Mouse (Mus musculus) embryonic stem cell, embryonic (primary cell): ENCODE measurements around the gene Ifnlr1.

Source experiments
- CTCF ChIA-PET, 4 experiments: fragments of 300-600 bp in 2 of 4; fragments of 350-600 bp in 2 of 4; sonication (Branson Sonifier 250); formaldehyde crosslinking; loops; one replicate each; lab custom pipeline; 2022; ENCODE audit warnings: inconsistent platforms in 2 of 4; lab: Charles Lee
- POLR2A ChIA-PET, 4 experiments: fragments of 300-600 bp in 2 of 4; fragments of 350-600 bp in 2 of 4; sonication (Branson Sonifier 250); formaldehyde crosslinking; loops; one replicate each; lab custom pipeline; 2022; ENCODE audit warnings: antibody characterized with exemption in 4 of 4, inconsistent platforms in 1 of 4; lab: Charles Lee

The Ifnlr1 gene

DNA sequence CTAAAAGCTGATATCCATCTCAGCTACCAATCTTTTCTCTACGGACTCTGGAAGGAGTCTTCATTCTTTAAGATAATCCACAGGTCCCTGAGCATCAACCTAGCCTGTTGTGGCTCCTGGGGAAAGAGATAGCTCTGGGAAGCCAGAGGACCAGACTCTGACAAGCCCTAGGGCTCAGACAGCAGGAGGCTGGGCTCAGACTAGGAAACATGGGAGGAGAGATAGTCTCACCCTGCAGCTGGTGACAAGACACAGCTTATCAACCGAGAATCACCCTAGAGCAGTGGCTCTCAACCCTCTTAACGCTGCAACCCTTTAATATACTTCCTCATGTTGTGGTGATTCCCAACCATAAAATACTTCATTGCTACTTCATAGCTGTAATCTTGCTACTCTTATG lies 24.3 kb downstream of the Ifnlr1 start:
- POLR2A ChIA-PET = interaction anchor here in 3 of 4 experiments (0.8 to 3.0 kb wide), 7 partner anchors 10 to 1744 kb away, joined by 3 to 14 read pairs (median 3); no protein-coding TSS in a partner anchor

GRCm38 (mm10) chr4:135714776-135715175 lies 28.7 kb downstream of the Ifnlr1 start:
- CTCF ChIA-PET = interaction anchor here in 2 of 4 experiments (0.5 to 0.8 kb wide), 3 partner anchors 13 to 330 kb away, joined by 4 to 5 read pairs (median 4); partner anchors contain the start of gene Il22ra1 (in 1 of the 2)
- POLR2A ChIA-PET = interaction anchor here in 2 of 4 experiments (0.5 to 0.8 kb wide), 2 partner anchors 9 to 355 kb away, joined by 3 to 6 read pairs; no protein-coding TSS in a partner anchor

More for the DNA sequence above, 24.3 kb downstream of the Ifnlr1 start:
- CTCF ChIA-PET = interaction anchor here (0.6 to 4.0 kb wide), 18 partner anchors 16 to 644 kb away, joined by 3 to 58 read pairs (median 14); partner anchors contain the start of genes Il22ra1 (in 2 of the 4) and Ifnlr1 (in 1 of the 4)

GRCm38 (mm10) chr4:135716438-135716837 lies 30.4 kb downstream of the Ifnlr1 start:
- POLR2A ChIA-PET = interaction anchor here in 1 of 4 experiments (2.3 kb wide), 1 partner anchor 8 kb away, joined by 6 read pairs; no protein-coding TSS in a partner anchor
- CTCF ChIA-PET = interaction anchor here in 2 of 4 experiments (0.6 to 1.6 kb wide), 3 partner anchors 7 to 341 kb away, joined by 4 to 8 read pairs (median 6); no protein-coding TSS in a partner anchor

DNA sequence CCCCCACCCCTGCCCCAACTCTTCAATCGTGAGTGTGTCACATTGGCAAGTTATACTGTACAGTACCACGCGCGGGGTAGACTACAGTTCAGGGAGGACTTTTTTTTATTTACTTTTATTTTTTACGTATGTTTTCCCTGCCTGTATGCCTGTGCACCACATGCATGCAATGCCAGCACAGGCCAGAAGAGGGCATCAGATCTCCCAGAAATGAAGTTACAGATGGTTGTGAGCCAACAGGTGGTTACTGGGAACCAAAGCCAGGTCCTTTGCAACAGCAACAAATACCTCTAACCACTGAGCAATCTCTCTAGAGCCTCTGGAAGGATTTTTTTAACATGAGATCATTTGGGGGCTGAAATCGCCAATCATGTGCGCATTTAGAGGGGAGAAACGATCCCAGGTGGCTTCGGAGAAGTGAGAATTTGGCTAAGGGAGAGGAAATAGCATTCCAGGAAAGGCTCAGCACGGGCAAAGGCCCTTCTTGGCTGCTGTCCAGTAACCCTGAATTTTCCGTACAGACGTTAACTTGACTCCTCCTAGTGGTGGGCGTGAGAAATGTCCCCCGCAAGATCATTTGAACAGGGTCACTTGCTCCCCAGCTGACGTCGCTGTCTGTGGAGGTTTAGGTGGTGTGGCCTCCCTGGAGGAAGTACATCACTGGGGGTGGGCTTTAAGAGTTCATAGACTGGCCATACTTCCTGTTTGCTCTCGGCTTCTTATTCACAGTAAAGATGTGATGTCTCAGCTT lies 36.6 kb downstream of the Ifnlr1 start:
- CTCF ChIA-PET = interaction anchor here (0.6 to 7.5 kb wide), 10 partner anchors 11 to 197 kb away, joined by 3 to 58 read pairs (median 4); partner anchors contain the start of genes Fuca1 (in 1 of the 4) and Myom3 (in 1 of the 4)
- POLR2A ChIA-PET = interaction anchor here in 3 of 4 experiments (0.5 to 1.5 kb wide), 5 partner anchors 8 to 738 kb away, joined by 3 read pairs; no protein-coding TSS in a partner anchor

- CTCF ChIA-PET = interaction anchor here (0.6 to 7.5 kb wide), 9 partner anchors 11 to 266 kb away, joined by 3 to 58 read pairs (median 3); partner anchors contain the start of gene Myom3 (in 1 of the 4)
- POLR2A ChIA-PET = interaction anchor here in 3 of 4 experiments (0.5 to 2.2 kb wide), 17 partner anchors 11 to 338 kb away, joined by 3 to 8 read pairs (median 3); partner anchors contain the start of gene Srsf10 (in 1 of the 3)
Observed at GRCm38 (mm10) chr4:135726416-135726815, 40.3 kb downstream of the Ifnlr1 start.

DNA sequence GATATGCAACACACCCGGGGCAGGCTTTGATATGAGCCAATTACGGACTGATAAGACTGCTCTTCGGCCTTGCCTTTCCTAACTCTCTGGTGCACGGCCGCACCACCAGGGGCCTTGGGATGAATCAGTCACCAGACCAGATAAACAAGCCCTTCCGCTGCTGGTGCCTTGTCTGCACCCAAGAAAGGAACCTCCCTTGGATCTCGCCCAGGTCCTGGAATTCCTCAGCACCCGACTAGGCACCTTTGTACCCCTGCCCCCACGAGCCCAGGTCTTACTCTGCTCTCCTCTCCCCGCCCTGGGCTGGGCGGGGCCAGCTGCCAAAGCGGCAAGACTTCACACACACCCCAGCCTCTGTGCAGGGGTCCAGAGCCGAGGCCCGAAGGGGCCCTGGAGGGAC lies 41.7 kb downstream of the Ifnlr1 start, which contains the start of gene Il22ra1:
TSS of gene Il22ra1 (plus strand) at position 356 of the 400 bp plus-strand sequence.
- ChIA-PET POLR2A (interaction anchor here in 2 of 4 experiments (0.7 to 2.2 kb wide), 6 partner anchors 11 to 897 kb away, joined by 3 to 8 read pairs (median 4); no protein-coding TSS in a partner anchor), CTCF (interaction anchor here (0.5 to 7.5 kb wide), 13 partner anchors 8 to 251 kb away, joined by 3 to 58 read pairs (median 4); no protein-coding TSS in a partner anchor)

- ChIA-PET POLR2A (interaction anchor here in 1 of 4 experiments (1.4 kb wide), 1 partner anchor 10 kb away, joined by 3 read pairs; no protein-coding TSS in a partner anchor), CTCF (interaction anchor here in 3 of 4 experiments (0.6 to 6.7 kb wide), 4 partner anchors 21 to 893 kb away, joined by 3 to 46 read pairs (median 12); no protein-coding TSS in a partner anchor)
Observed at GRCm38 (mm10) chr4:135730204-135730603, 44.1 kb downstream of the Ifnlr1 start.

- CTCF ChIA-PET = interaction anchor here in 3 of 4 experiments (0.5 to 6.7 kb wide), 5 partner anchors 22 to 313 kb away, joined by 3 to 46 read pairs (median 10); no protein-coding TSS in a partner anchor
- POLR2A ChIA-PET = interaction anchor here in 1 of 4 experiments (0.8 to 1.4 kb wide), 2 partner anchors 9 to 237 kb away, joined by 3 read pairs; partner anchors contain the start of genes Nipal3 and Stpg1
Observed at GRCm38 (mm10) chr4:135730951-135731350, 44.9 kb downstream of the Ifnlr1 start.

DNA sequence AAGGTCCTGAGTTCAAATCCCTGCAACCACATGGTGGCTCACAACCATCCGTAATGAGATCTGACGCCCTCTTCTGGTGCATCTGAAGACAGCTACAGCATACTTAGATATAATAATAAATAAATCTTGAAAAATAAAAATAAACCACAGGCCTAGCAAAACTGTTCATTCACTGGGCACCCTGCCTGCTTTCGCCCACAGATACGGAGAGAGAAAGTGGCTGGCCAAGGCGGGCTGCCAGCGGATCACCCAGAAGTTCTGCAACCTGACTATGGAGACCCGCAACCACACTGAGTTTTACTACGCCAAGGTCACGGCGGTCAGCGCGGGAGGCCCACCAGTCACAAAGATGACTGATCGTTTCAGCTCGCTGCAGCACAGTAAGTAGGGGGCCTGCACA lies 47.8 kb downstream of the Ifnlr1 start:
- POLR2A ChIA-PET = interaction anchor here in 1 of 4 experiments (0.6 kb wide), 1 partner anchor 482 kb away, joined by 3 read pairs; no protein-coding TSS in a partner anchor
- CTCF ChIA-PET = interaction anchor here in 1 of 4 experiments (0.7 kb wide), 1 partner anchor 25 kb away, joined by 3 read pairs; no protein-coding TSS in a partner anchor

DNA sequence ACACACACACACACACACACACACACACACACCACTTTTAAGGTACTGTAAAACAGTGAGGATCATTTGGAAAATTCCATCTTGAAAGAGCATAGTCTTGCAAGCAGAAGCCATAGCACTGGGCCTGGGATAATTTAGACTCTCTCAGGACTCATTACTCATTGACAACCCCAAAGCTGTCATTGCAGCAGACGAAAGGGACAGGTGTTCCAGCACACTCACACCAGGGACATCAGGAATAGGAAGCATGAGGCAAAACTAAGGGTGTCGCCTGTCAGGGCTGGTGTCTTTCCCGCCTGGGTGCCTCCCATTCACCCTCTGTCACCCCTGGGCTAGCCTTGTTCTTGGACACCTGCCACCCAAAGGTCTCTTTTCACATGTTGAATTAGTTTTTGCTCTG lies 50.8 kb downstream of the Ifnlr1 start:
- ChIA-PET POLR2A (interaction anchor here in 1 of 4 experiments (0.7 kb wide), 1 partner anchor 10 kb away, joined by 3 read pairs; no protein-coding TSS in a partner anchor), CTCF (interaction anchor here in 3 of 4 experiments (0.5 to 2.5 kb wide), 5 partner anchors 28 to 108 kb away, joined by 3 to 8 read pairs (median 4); no protein-coding TSS in a partner anchor)

- POLR2A ChIA-PET = interaction anchor here in 2 of 4 experiments (0.7 to 2.3 kb wide), 6 partner anchors 11 to 977 kb away, joined by 3 to 8 read pairs (median 5); partner anchors contain the start of gene Il22ra1 (in 1 of the 2)
- CTCF ChIA-PET = interaction anchor here (0.6 to 2.5 kb wide), 14 partner anchors 13 to 1053 kb away, joined by 3 to 14 read pairs (median 4); no protein-coding TSS in a partner anchor
Observed at GRCm38 (mm10) chr4:135738237-135738636, 52.1 kb downstream of the Ifnlr1 start.

- ChIA-PET POLR2A (interaction anchor here in 2 of 4 experiments (1.2 to 2.3 kb wide), 4 partner anchors 12 to 32 kb away, joined by 3 to 8 read pairs (median 6); partner anchors contain the start of gene Il22ra1 (in 1 of the 2)), CTCF (interaction anchor here (0.7 to 2.5 kb wide), 10 partner anchors 12 to 1054 kb away, joined by 3 to 14 read pairs (median 4); no protein-coding TSS in a partner anchor)
Observed at GRCm38 (mm10) chr4:135739148-135739547, 53.1 kb downstream of the Ifnlr1 start.

DNA sequence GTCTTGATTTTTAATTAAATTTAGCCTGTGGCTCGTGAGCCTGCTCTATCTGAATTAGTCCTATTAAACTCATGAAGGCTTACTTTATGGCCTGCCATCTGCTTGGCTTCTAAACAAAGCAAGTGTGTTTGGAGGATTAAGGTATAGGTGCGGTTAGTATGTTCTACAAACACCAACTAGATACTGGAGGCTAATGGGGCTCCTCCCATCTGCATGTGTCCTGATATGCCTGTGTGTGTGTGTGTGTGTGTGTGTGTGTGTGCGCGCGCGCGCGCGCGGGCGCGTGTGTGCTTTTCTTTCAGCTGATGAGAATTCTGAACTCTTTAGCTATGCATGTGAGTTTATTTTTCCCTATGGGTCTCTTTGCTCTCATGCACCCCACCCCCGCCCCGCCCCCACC lies 53.6 kb downstream of the Ifnlr1 start:
- POLR2A ChIA-PET = interaction anchor here in 2 of 4 experiments (1.2 to 2.3 kb wide), 5 partner anchors 10 to 31 kb away, joined by 3 to 8 read pairs (median 6); partner anchors contain the start of gene Il22ra1 (in 1 of the 2)
- CTCF ChIA-PET = interaction anchor here (0.6 to 2.4 kb wide), 4 partner anchors 31 to 64 kb away, joined by 3 to 14 read pairs (median 4); no protein-coding TSS in a partner anchor

GRCm38 (mm10) chr4:135743520-135743919 lies 57.4 kb downstream of the Ifnlr1 start:
- ChIA-PET POLR2A (interaction anchor here in 1 of 4 experiments (0.9 kb wide), 1 partner anchor 83 kb away, joined by 3 read pairs; no protein-coding TSS in a partner anchor), CTCF (interaction anchor here in 3 of 4 experiments (0.6 to 0.9 kb wide), 5 partner anchors 35 to 652 kb away, joined by 3 to 4 read pairs (median 4); no protein-coding TSS in a partner anchor)

DNA sequence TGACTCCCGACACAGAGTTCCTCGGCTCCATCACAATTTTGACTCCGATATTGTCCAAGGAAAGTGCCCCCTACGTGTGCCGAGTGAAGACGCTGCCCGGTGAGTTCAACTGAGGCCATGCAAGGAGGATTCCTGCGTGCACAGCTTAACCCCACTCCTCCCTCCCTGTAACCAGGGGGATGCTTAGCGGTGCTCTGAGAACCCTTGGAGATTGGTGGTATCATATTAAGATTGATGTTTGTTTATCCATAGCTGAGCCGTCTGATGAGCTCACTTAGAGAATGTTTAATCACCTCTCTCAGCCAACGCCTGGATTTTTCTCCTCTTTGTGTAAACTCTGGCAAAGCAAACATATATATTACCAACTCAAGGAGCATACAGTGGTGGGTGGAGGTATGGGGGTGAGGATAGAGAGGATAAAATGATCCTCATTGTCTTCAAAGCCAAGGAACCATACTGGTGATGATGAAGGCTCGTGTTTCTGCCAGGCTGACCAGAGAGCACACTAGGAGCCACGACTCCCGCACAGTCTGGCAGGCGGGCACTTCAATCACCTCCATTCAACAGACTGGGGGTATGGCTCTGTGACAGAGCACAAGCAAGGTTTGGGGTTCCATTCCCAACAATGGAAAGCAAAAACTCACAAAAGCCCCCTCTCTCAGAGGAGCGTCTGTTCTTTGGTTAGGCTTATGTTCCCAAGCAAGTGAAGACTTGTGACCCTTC lies 58.8 kb downstream of the Ifnlr1 start:
- ChIA-PET CTCF (interaction anchor here in 1 of 4 experiments (1.4 to 1.6 kb wide), 2 partner anchors 34 to 36 kb away, joined by 3 to 7 read pairs; no protein-coding TSS in a partner anchor), POLR2A (interaction anchor here in 1 of 4 experiments (0.7 kb wide), 1 partner anchor 18 kb away, joined by 3 read pairs; no protein-coding TSS in a partner anchor)

DNA sequence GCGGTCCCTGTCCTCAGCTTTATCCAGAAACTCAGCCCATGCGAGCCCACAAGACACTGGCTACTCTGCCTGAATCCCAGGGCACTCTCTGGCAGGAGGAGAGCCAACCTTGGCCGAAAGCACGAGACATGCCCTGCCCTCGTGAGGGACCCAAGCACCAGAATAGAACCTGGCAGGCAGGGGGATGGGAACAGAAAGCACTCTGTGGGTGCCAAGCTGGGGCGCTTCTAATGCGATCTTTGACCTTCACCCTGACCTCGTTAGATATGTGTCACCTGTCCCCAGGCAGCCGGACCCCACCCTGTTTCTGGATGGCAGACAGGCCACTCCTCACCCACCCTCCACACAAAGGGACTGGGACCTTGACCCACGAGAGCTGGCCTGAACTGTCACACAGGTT lies 59.5 kb downstream of the Ifnlr1 start:
- POLR2A ChIA-PET = interaction anchor here in 2 of 4 experiments (0.6 to 1.4 kb wide), 3 partner anchors 20 to 265 kb away, joined by 3 read pairs; no protein-coding TSS in a partner anchor
- CTCF ChIA-PET = interaction anchor here in 1 of 4 experiments (0.6 to 1.6 kb wide), 2 partner anchors 12 to 35 kb away, joined by 3 read pairs; no protein-coding TSS in a partner anchor
